Mouse (Mus musculus): ENCODE measurements around the gene Hspa8. TPM values are rescaled to one million over a fixed set of nuclear protein-coding genes. Genes with fewer than 3 reads are reported as not detected.
"Not testable (repeated sequence)": the region's sequence is repeated elsewhere in the genome, so short reads cannot be mapped to it uniquely, and the experiment has no call there.

The Hspa8 gene
- polyA plus RNA-seq, 1 experiment = 66.6 TPM

DNA sequence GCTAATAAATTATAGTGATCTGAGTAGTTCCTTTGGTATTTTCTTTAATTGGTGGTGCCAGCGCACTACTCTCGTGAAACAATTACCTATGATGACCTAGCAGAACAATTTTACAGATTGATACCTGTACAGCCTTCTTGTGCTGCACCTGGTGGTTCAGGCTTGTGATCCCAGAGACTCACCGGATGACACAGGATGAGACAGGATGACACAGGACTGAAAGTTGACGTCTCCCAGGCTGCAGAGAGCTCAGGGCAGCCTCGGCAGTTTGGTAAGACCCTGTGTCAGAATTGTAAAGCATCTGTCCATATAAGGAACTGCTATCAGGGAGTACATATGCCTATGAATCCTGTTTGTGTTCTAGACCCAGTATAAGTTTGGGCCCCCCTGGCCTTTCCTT lies 5.9 kb upstream of the Hspa8 start:
- H3K9me3 ChIP-seq (ENCODE audit: control insufficient read depth, low read length) = no peaks in the 10 kb centered on the region
- H3K4me1 ChIP-seq (ENCODE audit: control insufficient read depth) = peaks cover 18% of the 10 kb centered on the region
- peaks cover 2% of the 10 kb centered on the region; the same call in 1 of the 2 replicates for H3K27me3 ChIP-seq (ENCODE audit: control insufficient read depth)
- no peak for TF ChIP-seq TAL1 (IDR thresholded peaks at IDR 0.05; ENCODE audit: low read length)
- TF ChIP-seq GATA1 (IDR thresholded peaks at IDR 0.05; ENCODE audit: low read length) = no peak
- no peak overlapping the region for H3K4me3 ChIP-seq (replicated peaks)
- H3K36me3 ChIP-seq (ENCODE audit: control insufficient read depth) = no peaks in the 10 kb centered on the region

DNA sequence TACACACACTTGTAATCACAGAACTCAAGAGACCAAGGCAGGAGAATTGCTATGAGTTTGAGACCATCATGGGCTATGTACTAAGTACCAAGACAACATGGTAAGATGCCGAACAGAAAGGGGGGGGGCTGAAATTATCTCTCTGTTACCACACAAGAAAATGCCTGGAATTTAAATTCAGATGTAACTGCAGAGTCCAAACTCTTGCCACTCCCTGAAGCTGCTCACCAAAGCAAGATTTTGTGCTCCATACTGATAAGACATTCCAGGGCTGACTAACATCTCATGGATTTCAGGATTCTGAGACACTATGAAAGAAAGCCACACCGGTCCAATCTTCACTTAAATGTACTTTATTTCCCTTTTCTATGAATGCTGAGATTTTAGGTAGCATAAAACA lies 5.2 kb upstream of the Hspa8 start:
- H3K9me3 ChIP-seq (ENCODE audit: control insufficient read depth, low read length) = no peaks in the 10 kb centered on the region
- H3K4me3 ChIP-seq (replicated peaks) = no peak overlapping the region
- H3K27me3 ChIP-seq (ENCODE audit: control insufficient read depth) = peaks cover 2% of the 10 kb centered on the region; the same call in 1 of the 2 replicates
- peaks cover 21% of the 10 kb centered on the region for H3K4me1 ChIP-seq (ENCODE audit: control insufficient read depth)
- TF ChIP-seq TAL1 (IDR thresholded peaks at IDR 0.05; ENCODE audit: low read length) = no peak
- TF ChIP-seq GATA1 (IDR thresholded peaks at IDR 0.05; ENCODE audit: low read length) = no peak
- no peaks in the 10 kb centered on the region for H3K36me3 ChIP-seq (ENCODE audit: control insufficient read depth)

DNA sequence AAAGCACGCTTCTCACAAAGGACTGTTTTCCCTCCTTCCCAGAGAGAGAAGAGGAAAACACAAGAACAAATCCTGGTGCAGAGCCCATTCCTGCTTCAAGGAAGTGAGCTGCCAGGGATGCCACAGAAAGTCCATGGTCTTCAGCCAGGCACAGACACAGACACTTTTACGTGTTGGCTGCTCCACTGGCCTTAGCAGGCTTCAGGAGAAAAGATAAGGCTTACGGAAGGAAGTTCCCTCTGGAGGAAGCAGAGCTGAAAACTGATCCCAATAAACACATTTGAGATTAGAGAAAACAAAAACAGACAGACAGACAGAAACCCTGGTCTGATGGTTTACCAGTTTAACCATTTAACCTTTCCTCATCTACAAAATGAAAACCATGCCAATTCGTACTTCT lies 4.7 kb upstream of the Hspa8 start:
- H3K4me3 ChIP-seq (replicated peaks) = no peak overlapping the region
- H3K27me3 ChIP-seq (ENCODE audit: control insufficient read depth) = peaks cover 2% of the 10 kb centered on the region; the same call in 1 of the 2 replicates
- H3K9me3 ChIP-seq (ENCODE audit: control insufficient read depth, low read length) = no peaks in the 10 kb centered on the region
- peaks cover 21% of the 10 kb centered on the region for H3K4me1 ChIP-seq (ENCODE audit: control insufficient read depth)
- TF ChIP-seq GATA1 (IDR thresholded peaks at IDR 0.05; ENCODE audit: low read length) = no peak
- no peak for TF ChIP-seq TAL1 (IDR thresholded peaks at IDR 0.05; ENCODE audit: low read length)
- H3K36me3 ChIP-seq (ENCODE audit: control insufficient read depth) = no peaks in the 10 kb centered on the region

- Histone ChIP-seq H3K9me3 (ENCODE audit: control insufficient read depth, low read length) (no peaks in the 10 kb centered on the region), H3K4me1 (ENCODE audit: control insufficient read depth) (peaks cover 22% of the 10 kb centered on the region), H3K4me3 (replicated peaks) (no peak overlapping the region), H3K36me3 (ENCODE audit: control insufficient read depth) (peaks cover 17% of the 10 kb centered on the region), H3K27me3 (ENCODE audit: control insufficient read depth) (peaks cover 2% of the 10 kb centered on the region; the same call in 1 of the 2 replicates)
- no peak for TF ChIP-seq GATA1 (IDR thresholded peaks at IDR 0.05; ENCODE audit: low read length)
- no peak for TF ChIP-seq TAL1 (IDR thresholded peaks at IDR 0.05; ENCODE audit: low read length)
Observed at GRCm38 (mm10) chr9:40798247-40798960, 2.4 kb upstream of the Hspa8 start.

GRCm38 (mm10) chr9:40799112-40799511 lies 1.7 kb upstream of the Hspa8 start:
- Histone ChIP-seq H3K4me3 (replicated peaks) (peak overlapping the region; percentile 90), H3K36me3 (ENCODE audit: control insufficient read depth) (peaks cover 24% of the 10 kb centered on the region), H3K9me3 (ENCODE audit: control insufficient read depth, low read length) (no peaks in the 10 kb centered on the region), H3K4me1 (ENCODE audit: control insufficient read depth) (peaks cover 26% of the 10 kb centered on the region), H3K27me3 (ENCODE audit: control insufficient read depth) (peaks cover 2% of the 10 kb centered on the region; the same call in 1 of the 2 replicates)
- TF ChIP-seq TAL1 (IDR thresholded peaks at IDR 0.05; ENCODE audit: low read length) = no peak

DNA sequence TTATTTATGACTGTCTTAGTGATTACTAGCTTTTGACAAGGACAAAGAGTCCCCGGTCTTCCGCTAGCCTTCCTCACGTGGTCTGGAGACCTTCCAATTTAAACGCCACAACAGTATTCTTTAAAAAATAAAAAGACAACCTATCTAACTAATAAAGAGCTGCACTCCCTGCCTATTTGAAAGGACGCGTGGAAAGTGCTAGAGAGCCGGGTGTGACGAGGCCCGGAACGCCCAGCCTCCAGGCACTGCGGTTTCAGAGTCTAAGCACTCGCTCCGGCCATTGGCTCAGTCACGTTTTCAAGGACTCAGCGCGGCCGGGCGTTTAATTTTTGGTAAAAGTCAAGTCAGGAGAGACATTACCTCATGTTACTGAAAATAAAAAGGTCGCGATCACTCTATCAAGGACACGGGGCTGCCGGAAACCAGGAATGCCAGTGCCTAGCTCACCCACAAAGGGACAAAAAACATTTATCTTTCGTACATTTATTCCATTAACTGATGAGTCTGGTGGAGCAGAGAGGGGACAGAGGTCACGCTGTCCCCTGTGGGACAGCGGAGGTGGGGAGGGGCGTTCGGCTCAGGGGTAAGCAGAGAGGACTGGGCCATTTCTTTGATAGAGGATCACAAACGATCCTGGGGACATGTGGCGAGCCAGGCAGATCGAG lies 815 bp upstream of the Hspa8 start:
- peaks cover 2% of the 10 kb centered on the region; the same call in 1 of the 2 replicates for H3K27me3 ChIP-seq (ENCODE audit: control insufficient read depth)
- H3K36me3 ChIP-seq (ENCODE audit: control insufficient read depth) = peaks cover 31% of the 10 kb centered on the region
- peak overlapping the region; percentile 90 for H3K4me3 ChIP-seq (replicated peaks)
- H3K4me1 ChIP-seq (ENCODE audit: control insufficient read depth) = peaks cover 26% of the 10 kb centered on the region
- H3K9me3 ChIP-seq (ENCODE audit: control insufficient read depth, low read length) = no peaks in the 10 kb centered on the region
- TF ChIP-seq TAL1 (IDR thresholded peaks at IDR 0.05; ENCODE audit: low read length) = no peak
- TF ChIP-seq GATA1 (IDR thresholded peaks at IDR 0.05; ENCODE audit: low read length) = no peak

DNA sequence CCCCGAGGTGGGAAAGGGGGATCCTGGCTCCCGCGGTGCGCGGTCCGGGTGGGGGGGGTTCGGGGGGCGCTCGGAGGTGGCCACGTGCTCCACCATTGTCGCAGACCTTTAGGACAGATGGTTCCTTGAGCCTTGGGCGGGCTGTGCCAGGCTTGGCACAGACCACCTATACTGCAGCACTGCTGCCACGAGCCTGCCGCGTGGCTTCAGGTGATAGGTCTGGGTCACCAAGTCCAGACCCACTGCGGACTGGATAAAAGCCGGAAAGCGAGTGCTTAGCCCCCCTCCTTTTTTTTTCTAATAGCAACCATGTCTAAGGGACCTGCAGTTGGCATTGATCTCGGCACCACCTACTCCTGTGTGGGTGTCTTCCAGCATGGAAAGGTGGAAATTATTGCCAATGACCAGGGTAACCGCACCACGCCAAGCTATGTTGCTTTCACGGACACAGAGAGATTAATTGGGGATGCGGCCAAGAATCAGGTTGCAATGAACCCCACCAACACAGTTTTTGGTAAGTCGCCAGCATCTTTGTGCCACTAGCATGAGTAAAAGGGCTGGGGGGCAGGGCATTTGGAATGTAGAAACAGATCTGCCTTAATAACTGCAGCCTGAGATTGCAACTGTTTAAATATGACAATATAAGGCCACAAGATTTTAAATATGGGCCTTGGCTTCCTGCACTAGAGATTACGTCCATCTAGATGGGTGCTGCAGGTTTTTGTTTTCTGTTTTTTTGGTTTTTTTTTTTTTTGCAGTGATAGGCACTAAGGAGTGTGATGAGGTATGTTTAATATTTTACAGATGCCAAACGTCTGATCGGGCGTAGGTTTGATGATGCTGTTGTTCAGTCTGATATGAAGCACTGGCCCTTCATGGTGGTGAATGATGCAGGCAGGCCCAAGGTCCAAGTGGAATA lies 1.1 kb downstream of the Hspa8 start:
- Histone ChIP-seq H3K4me3 (replicated peaks) (peak overlapping the region; percentile 90), H3K4me1 (ENCODE audit: control insufficient read depth) (peaks cover 29% of the 10 kb centered on the region), H3K36me3 (ENCODE audit: control insufficient read depth) (peaks cover 46% of the 10 kb centered on the region)
- H3K27me3 ChIP-seq (ENCODE audit: control insufficient read depth); H3K9me3 ChIP-seq (ENCODE audit: control insufficient read depth, low read length): not testable (repeated sequence)

GRCm38 (mm10) chr9:40802533-40802875 lies 1.7 kb downstream of the Hspa8 start:
- peaks cover 30% of the 10 kb centered on the region for H3K4me1 ChIP-seq (ENCODE audit: control insufficient read depth)
- not testable (repeated sequence) for H3K27me3 ChIP-seq (ENCODE audit: control insufficient read depth); H3K9me3 ChIP-seq (ENCODE audit: control insufficient read depth, low read length)
- peaks cover 52% of the 10 kb centered on the region for H3K36me3 ChIP-seq (ENCODE audit: control insufficient read depth)
- peak overlapping the region; percentile 90 for H3K4me3 ChIP-seq (replicated peaks)

GRCm38 (mm10) chr9:40804576-40804975 lies 3.8 kb downstream of the Hspa8 start:
- not testable (repeated sequence) for H3K9me3 ChIP-seq (ENCODE audit: control insufficient read depth, low read length); H3K27me3 ChIP-seq (ENCODE audit: control insufficient read depth); H3K4me3 ChIP-seq (replicated peaks)
- H3K36me3 ChIP-seq (ENCODE audit: control insufficient read depth) = peaks cover 55% of the 10 kb centered on the region
- peaks cover 15% of the 10 kb centered on the region for H3K4me1 ChIP-seq (ENCODE audit: control insufficient read depth)
